Mouse (Mus musculus) hindlimb bud, embryonic 11.5 days (tissue): ENCODE measurements at regions not wholly inside any gene's neighbourhood (a gene's known extent, or its start where the extent isn't known, plus 50 kb on each side); places are given as distances from the start of the nearest gene placed in this dataset.

ENCODE experiments used
- DNase-seq: peaks from one replicate; pipeline ENCODE4 v3.0.0-alpha.2; 2012; ENCODE audit warnings: low read depth, low spot score; ENCODE audit errors: extremely low spot score

DNA sequence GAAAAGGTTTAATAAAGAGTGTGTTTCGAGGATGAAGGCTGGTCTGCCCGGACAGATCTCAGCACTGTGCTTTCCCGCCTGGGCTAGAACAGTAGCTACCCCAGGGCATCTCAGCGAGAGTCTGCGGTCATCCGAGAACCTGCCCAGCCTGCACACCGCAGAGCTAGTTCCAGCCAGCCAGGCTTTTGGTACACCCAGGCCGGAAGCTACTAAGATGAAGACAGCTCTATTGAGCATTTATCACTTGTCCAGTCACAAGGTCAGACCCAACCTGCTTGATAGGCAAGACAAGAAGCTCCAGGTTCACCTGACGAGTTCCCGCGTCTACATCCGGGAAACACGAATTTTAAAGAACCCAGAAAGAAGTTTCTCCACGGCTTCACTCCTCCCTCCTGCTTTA lies 72.8 kb upstream of the Cnot2 start:
- DNase-seq = no peak

- no peak for DNase-seq
Measured at GRCm38 (mm10) chr10:116653511-116653945, 72.2 kb upstream of the Cnot2 start.

DNA sequence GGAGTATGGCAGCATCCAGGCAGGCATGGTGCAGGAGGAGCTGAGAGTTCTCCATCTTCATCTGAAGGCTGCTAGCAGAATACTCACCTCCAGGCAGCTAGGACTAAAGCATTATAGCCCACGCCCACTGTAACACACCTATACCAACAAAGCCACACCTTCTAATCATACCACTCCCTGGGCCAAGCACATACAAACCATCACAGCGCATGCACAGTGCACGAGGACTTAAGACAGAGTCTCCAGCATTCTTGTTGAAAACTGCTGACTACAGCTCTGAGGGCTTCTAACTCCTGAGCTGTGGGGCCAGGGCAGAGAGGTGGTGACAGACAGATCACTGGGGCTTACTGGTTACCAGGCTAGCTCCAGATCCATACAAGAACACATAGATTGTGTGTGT lies 68.0 kb upstream of the Cnot2 start:
- no peak for DNase-seq

DNA sequence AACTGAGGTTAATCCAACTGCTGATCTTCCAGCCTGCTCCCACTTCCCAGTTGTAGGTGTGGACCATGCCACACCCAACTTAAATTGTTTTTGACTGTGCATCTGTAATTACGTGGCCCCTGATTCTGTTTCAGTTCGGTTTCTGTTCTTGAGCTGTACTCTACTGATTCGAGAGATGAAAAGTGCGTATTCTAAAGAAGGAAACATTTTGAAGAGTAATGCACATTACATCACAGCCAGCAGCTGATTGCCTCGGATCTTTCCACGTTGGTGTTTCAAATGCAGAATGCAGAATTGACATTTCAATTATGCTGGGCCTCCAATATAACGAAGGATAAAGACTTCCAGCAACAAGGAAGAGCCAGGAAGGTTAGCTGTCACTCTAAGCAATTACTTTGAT lies 64.7 kb upstream of the Cnot2 start:
- no peak for DNase-seq

DNA sequence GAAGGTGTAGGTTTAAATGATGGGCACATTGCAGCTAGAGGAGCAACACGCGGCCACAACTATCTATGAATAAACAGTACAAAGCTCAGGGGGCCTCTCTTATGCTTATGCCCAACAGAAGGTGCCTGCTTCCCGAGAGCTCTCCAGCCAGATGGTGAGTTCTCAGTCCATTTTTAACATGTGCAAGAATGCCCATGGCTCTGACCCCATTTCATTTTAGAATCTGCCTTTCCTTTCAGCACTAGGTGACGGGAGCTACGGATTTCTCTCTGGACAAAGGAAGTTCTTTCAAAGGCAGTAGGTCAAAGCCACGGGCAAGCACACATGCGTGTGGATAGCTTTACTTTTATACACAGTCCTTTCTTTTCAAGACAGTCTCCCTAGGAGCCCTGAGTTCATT lies 64.3 kb upstream of the Cnot2 start:
- DNase-seq = no peak

GRCm38 (mm10) chr10:116645108-116645507 lies 63.8 kb upstream of the Cnot2 start:
- no peak for DNase-seq
